Mouse (Mus musculus) T-helper 2 cell (primary cell): ENCODE results near the gene Gm20388.

Experiments
- in situ Hi-C: fragments of 300-600 bp; cut with MboI, MseI; formaldehyde crosslinking; loops from one replicate; pipeline ENCODE4 v1.15.1; 2025; ENCODE audit warnings: high pct_unique_total_duplicates

Gene Gm20388

DNA sequence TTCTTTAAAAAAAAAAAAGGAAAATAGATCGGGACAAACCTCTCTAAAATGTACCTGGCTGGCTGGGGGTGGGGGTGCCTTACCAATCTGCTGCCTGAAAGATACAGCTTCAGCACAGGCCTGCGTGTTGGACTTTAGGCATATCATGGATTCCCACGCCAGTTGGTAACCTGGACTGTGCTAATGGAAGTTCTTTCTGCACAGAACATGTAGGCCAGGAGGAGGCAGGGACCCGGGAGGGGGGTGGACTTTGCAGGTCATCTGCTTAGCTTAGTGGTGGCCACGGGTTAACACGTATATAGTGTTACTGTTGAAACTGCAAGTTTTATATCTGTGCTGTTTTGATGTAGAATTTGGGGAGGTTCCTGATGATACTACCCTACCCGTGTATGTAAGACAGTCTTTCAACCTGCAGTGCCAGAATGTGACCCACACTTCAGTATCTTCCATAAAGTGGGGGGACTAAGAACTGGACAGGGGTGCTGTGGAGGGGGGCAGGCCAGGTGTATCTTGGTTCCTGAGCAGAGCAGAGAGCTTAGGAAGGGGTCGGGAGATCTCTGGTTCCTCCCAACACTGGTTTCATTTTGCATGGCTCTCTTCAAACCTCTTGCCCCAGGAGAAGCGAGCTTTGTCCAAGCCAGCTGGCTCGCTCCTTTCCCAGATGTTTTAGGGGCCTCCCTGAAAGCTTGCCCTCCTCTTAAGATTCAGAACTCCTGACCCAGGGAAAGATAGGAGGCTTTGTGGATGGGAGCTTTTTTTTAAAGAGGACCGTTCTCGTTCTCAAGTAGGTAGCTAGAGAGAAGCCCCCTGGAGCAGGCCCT, 1209.2 kb downstream of the Gm20388 start:
- in situ Hi-C loops = loop anchor here (10.0 kb wide), 1 partner anchor 1405 kb away; no protein-coding TSS in a partner anchor

GRCm38 (mm10) chr8:121120456-121121419, 1210.1 kb downstream of the Gm20388 start:
- in situ Hi-C loops = loop anchor here (10.0 kb wide), 1 partner anchor 1404 kb away; no protein-coding TSS in a partner anchor

DNA sequence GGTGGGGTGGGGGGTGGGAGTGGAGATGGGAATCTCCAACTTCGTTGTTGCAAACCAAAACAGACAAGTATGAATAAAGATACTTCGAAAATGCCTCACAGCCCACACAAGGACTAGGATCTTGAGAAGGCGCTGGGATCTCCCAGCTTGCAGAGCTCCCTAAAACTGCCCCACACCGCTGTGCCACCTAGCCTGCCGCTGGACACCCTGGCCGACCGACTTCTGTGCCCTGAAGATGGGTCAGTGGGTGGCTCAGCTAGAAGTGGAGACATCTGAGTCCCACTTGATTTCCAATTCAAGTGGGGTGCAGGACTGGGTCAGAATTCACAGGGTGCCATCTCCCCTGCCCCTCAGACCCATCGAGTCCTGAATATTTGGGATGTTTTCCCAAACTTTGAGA, 1211.1 kb downstream of the Gm20388 start:
- in situ Hi-C loops = loop anchor here (10.0 kb wide), 1 partner anchor 1403 kb away; no protein-coding TSS in a partner anchor

DNA sequence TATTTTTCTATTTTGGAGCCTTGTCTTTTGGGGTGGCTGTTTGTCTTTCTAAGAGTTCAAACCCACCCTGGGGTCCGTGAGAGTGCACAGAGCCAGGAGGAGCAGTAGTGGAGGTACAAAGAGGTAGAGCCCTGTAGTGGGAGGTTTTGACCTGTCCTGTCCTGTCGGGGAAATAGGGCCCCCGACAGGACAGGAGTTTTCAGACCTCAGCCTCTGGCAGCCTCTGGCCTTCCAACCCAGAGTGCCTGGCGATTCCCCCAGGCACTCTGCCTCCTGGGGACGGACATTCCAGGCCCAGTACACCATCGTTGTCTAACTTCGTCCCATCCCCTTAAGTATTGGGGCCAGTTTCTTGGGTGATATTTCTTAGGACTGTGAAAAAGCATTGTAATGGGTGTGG, 1211.7 kb downstream of the Gm20388 start:
- in situ Hi-C loops = loop anchor here (10.0 kb wide), 1 partner anchor 1402 kb away; no protein-coding TSS in a partner anchor

DNA sequence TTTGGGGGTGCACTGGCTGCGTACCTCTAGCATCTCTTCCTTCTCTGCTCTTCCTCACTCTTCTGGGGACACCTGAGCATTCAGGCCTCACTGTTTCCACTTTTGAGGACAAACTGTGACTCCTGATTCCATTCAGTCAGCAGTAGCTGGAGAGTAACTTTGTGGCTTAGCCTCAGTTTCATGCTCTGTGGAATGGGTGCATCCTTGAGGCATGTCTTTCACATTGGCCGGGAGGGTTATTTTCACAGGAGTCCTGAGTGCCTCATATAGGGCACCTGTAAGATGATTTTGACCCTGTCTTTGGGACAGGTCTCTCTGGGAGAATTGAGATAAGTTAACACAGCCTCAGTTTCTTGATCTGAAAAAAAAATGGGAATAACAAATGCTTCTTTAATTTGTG, 1212.5 kb downstream of the Gm20388 start:
- in situ Hi-C loops = loop anchor here (10.0 kb wide), 1 partner anchor 1402 kb away; no protein-coding TSS in a partner anchor

DNA sequence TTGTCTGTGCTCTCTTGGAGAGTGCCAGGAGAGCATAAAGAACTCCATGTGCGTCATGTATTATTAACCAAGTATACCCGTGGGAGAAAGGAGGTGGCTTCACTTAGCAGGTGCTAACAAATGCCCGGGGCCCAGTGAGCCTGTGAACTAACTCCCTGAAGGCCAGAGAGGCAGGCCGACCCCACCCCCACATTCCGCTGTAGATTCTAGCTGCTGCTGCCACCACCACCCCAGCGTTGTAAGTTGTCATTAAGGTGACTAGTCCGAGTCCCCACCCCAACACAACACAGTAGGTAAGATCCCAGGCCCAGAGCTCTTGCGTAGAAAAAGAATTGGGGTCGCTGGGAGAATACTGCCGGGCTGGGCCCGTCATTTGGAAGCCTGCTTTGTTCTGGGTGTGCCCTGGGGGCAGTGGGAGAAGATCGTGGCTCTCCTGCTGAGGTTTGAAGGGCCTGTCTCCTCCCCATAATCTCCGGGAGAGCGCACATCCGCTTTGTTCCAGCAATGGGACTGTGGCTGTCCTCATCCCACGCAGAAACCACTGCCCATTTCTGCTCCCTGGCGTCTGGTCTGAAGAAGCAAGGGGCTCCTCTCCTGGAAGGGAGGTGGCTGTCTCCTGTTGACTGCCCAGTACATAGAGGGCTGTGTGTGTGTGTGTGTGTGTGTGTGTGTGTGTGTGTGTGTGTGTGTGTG, 1214.1 kb downstream of the Gm20388 start:
- in situ Hi-C loops = loop anchor here (10.0 kb wide), 1 partner anchor 1400 kb away; no protein-coding TSS in a partner anchor

- in situ Hi-C loops = loop anchor here (10.0 kb wide), 1 partner anchor 1399 kb away; no protein-coding TSS in a partner anchor
Measured at GRCm38 (mm10) chr8:121125311-121125876, 1214.8 kb downstream of the Gm20388 start.

GRCm38 (mm10) chr8:121126191-121126590, 1215.5 kb downstream of the Gm20388 start:
- in situ Hi-C loops = loop anchor here (10.0 kb wide), 1 partner anchor 1399 kb away; no protein-coding TSS in a partner anchor

DNA sequence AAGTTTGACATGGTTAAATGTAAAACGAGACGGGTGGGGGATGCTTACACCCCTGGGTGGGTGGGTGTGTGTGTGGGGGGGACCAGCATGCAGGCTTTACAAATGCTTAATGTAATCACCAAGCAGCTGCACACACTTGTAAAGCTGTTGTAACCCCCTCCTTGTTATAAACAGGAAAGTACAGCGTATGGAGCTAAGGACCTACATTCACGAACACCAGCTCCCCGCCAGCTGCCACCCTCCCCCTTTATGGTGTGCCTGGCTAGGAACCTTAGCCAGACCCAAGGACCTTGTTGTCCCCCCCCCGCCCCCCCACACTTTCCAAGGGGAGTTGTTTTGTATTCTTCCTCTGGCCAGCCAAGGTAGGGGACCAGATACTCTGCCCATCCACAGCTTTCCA, 1216.1 kb downstream of the Gm20388 start:
- in situ Hi-C loops = loop anchor here (10.0 kb wide), 1 partner anchor 1398 kb away; no protein-coding TSS in a partner anchor

DNA sequence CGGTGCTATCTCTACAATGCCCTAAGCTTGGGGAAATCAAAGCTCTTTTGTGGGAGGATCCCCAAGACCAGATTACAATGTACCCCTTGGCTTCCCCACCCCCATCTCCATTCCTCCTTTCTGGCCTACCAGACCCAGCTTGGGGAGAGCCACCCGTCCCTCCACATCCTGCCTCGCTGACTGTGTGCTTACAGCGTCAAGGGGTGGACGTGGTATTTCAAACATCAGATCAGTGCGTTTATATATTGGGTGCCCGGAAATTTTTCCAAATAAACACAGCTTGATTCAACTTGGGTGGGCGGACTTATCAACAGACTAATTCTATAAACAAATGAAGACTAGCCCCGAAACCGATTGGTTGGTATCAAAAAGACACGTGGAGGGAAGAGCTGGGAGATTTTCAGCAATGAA, 1216.7 kb downstream of the Gm20388 start:
- in situ Hi-C loops = loop anchor here (10.0 kb wide), 1 partner anchor 1398 kb away; no protein-coding TSS in a partner anchor

DNA sequence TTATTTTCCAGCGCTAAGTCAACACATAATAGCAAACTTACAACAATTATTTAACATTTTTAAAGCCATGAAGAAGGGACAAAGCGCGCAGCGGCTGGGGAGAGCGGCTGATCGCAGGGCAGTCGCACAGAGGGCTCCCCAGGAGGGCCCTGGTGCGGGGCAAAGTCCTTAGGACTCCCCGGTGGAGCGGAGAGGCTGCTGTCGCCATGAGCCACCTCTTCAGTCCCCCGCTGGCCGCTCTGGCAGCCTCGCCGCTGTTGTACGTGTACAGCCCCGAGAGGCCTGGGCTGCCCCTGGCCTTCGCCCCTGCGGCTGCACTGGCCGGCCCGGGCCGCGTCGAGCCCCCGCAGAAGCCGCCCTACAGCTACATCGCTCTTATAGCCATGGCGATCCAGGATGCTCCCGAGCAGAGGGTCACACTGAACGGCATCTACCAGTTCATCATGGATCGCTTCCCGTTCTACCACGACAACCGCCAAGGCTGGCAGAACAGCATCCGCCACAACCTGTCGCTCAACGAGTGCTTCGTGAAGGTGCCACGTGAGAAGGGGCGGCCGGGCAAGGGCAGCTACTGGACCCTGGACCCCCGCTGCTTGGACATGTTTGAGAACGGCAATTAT, 1217.2 kb downstream of the Gm20388 start, which contains the start of gene Foxl1:
Foxl1 (plus strand) TSS at position 185 of the 620 bp plus-strand sequence.
- in situ Hi-C loops = loop anchor here (10.0 kb wide), 1 partner anchor 1397 kb away; no protein-coding TSS in a partner anchor

GRCm38 (mm10) chr8:121128531-121129264, 1218.1 kb downstream of the Gm20388 start:
- in situ Hi-C loops = loop anchor here (10.0 kb wide), 1 partner anchor 1396 kb away; no protein-coding TSS in a partner anchor

DNA sequence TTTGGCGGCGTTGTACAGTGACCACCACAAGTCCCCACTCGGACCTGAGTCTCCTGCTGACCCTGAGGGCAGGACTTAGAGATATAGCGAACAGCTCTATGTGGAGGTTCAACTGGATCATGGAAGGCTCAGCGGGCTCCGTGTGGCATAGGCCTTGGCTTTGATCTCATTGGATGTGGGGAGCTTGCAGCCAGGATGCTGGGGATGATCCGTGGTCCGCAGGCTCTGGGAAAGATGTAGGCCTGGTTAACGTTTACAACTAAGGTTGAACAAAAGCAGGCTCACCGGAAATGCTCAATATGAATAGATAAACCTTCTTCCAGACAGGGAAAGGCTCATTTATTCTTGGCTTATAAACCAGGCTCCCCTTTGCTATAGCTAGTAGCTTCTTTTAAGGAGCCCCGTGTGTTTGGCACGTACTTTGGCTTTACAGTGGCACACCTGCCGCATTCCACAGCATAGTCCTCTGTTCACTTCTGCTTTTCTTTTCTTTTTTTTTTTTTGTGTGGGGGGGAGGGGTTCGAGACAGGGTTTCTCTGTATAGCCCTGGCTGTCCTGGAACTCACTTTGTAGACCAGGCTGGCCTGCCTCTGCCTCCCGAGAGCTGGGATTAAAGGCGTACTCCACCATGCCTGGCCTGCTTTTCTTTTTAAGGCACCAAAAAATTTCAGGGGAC, 1218.8 kb downstream of the Gm20388 start:
- in situ Hi-C loops = loop anchor here (10.0 kb wide), 1 partner anchor 1395 kb away; no protein-coding TSS in a partner anchor

DNA sequence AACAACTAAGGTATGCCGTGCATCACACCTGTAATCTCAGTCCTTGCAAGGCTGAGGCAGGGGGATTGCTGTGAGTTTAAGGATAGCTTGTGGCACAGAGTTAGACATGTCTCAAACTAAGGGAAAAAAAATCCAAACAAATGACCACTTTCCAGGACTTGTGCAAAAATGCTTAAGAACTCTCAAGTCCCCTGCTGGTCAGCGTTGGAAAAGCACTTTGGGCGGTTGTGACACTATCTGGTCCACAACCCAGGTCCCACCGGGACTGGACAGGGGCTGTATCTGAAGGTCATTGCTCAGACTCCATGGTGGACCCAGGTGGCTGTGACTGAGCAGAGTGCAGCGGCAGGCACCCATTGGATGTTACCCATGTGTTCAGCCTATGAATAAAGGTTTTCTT, 1219.9 kb downstream of the Gm20388 start:
- in situ Hi-C loops = no loop called here

DNA sequence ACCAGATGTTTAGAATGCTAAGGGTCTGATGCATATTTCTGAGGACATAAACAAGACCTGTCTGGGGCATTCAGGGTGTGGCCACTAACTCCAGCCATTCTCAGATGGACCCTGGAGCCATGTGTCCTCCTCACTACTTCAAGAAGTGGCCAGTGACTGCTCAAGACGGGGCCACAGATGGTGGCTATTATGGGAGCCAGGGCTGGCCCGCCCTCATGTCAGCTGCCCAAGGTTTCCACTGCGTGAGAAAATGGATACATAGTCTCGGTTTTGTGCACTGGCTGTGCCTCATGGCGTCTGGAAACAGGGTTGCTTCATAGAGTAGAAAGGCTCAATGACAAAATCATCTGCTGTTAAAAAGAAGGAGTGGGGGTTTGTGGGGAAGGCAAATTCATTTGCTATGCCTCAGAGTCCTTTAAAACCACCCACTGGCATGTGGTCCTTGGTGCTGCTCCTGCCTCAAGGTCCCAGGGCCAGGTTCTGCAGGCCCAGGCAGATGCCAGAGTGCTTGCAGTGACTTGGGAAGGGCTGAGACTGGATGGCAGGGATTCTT, 1222.4 kb downstream of the Gm20388 start:
- in situ Hi-C loops = no loop called here

DNA sequence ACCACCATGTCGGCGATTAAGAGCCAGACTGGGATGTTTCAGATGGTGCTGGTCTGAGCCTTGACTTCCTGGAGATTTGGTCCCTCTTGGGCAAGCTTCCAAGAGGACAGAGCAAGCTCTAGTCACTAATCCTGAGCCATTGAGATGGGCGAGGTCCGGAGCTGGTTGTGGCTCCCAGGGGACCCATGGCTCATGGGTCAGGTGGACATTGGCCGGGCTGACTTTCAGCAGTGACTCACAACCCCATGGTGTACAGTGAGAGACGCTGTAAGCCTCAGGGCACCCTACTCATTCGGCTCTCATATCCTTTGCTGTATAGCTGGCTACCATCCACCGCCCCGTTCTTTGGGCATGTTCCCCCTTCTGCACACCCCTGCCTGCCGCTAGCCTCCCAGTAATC, 1223.5 kb downstream of the Gm20388 start:
- in situ Hi-C loops = no loop called here

DNA sequence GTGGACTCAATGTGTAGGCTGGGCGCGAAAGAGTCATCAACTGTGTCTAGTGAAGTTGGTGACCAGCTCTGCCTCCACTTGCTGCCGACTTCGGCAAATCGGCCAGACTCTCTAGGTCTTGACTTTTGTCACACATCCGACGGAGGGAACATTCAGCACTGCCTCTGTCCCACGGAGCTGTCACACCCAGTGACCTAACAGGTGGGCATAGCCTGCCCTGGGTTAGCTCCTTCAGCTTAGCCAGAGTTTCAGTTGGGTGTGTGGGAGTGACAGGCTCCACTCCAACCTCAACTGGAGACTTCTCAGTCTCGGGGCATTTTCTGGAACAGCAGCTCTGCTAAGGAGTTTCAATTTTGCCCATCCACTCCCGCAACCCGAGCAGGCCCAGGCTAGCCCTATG, 1223.9 kb downstream of the Gm20388 start:
- in situ Hi-C loops = no loop called here

DNA sequence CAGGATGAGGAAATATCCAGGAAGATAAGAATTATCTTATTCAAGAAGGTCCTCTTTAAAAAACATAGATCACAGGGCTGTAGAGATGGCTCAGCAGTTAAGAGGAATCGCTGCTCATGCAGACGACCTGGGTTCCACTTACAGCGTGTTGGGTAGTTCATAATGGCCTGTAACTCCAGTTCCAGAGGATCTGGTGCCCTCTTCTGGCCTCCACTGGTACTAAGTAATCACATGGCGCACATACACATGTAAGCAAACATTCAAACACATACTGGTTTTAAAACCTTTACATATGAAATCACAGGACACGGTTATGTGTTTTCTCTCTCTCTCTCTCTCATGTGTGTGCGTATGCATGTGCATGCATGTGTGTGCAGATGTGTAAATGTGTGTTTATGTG, 1226.2 kb downstream of the Gm20388 start:
- in situ Hi-C loops = no loop called here
